Mouse (Mus musculus): ENCODE results near the gene Fmo2.
A peak's percentile ranks its signal among the peaks of the same experiment; 100 is the strongest.

The Fmo2 gene

GRCm38 (mm10) chr1:162891980-162892451 lies 6.5 kb downstream of the Fmo2 start:
- no peak for DNase-seq (ENCODE audit: low spot score in 2 of 2)

- DNase-seq (ENCODE audit: low spot score in 2 of 2) = no peak
Observed at GRCm38 (mm10) chr1:162888646-162889045, 9.9 kb downstream of the Fmo2 start.

GRCm38 (mm10) chr1:162887644-162888043 lies 10.9 kb downstream of the Fmo2 start:
- DNase-seq (ENCODE audit: low spot score in 2 of 2) = no peak

- DNase-seq (ENCODE audit: low spot score in 2 of 2) = no peak
Observed at GRCm38 (mm10) chr1:162886138-162886816, 12.2 kb downstream of the Fmo2 start.

- DNase-seq (ENCODE audit: low spot score in 2 of 2) = no peak
Observed at GRCm38 (mm10) chr1:162882681-162883080, 15.8 kb downstream of the Fmo2 start.

- peak in 1 of 2 experiments; percentile 32 for DNase-seq (ENCODE audit: low spot score in 2 of 2)
Observed at GRCm38 (mm10) chr1:162879595-162880369, 18.7 kb downstream of the Fmo2 start.

GRCm38 (mm10) chr1:162875091-162875490 lies 23.4 kb downstream of the Fmo2 start:
- DNase-seq (ENCODE audit: low spot score in 2 of 2) = no peak

- DNase-seq (ENCODE audit: low spot score in 2 of 2) = no peak
Observed at GRCm38 (mm10) chr1:162871701-162872311, 26.7 kb downstream of the Fmo2 start.

GRCm38 (mm10) chr1:162870978-162871377 lies 27.5 kb downstream of the Fmo2 start:
- DNase-seq (ENCODE audit: low spot score in 2 of 2) = no peak

- no peak for DNase-seq (ENCODE audit: low spot score in 2 of 2)
Observed at GRCm38 (mm10) chr1:162867396-162867795, 31.1 kb downstream of the Fmo2 start.

GRCm38 (mm10) chr1:162866280-162866681 lies 32.2 kb downstream of the Fmo2 start, which contains the start of gene Fmo1:
TSS of gene Fmo1 (minus strand) at chr1:162866610.
- DNase-seq (ENCODE audit: low spot score in 2 of 2) = no peak

GRCm38 (mm10) chr1:162865493-162865830 lies 33.1 kb downstream of the Fmo2 start:
- DNase-seq (ENCODE audit: low spot score in 2 of 2) = no peak

GRCm38 (mm10) chr1:162864816-162865492 lies 33.6 kb downstream of the Fmo2 start:
- no peak for DNase-seq (ENCODE audit: low spot score in 2 of 2)

GRCm38 (mm10) chr1:162864279-162864678 lies 34.2 kb downstream of the Fmo2 start:
- DNase-seq (ENCODE audit: low spot score in 2 of 2) = no peak

- DNase-seq (ENCODE audit: low spot score in 2 of 2) = no peak
Observed at GRCm38 (mm10) chr1:162863579-162863978, 34.9 kb downstream of the Fmo2 start.

GRCm38 (mm10) chr1:162862328-162862727 lies 36.2 kb downstream of the Fmo2 start:
- no peak for DNase-seq (ENCODE audit: low spot score in 2 of 2)

GRCm38 (mm10) chr1:162859996-162860605 lies 38.4 kb downstream of the Fmo2 start:
- no peak for DNase-seq (ENCODE audit: low spot score in 2 of 2)

GRCm38 (mm10) chr1:162859545-162859976 lies 39.0 kb downstream of the Fmo2 start:
- DNase-seq (ENCODE audit: low spot score in 2 of 2) = no peak

GRCm38 (mm10) chr1:162858748-162859130 lies 39.8 kb downstream of the Fmo2 start:
- no peak for DNase-seq (ENCODE audit: low spot score in 2 of 2)

- DNase-seq (ENCODE audit: low spot score in 2 of 2) = no peak
Observed at GRCm38 (mm10) chr1:162857766-162858747, 40.5 kb downstream of the Fmo2 start.

All from left cerebral cortex, adult 9 months (tissue).